ENCODE assay signal across 24 mouse cellular contexts in genomic region chr10:4249235-4249845, GRCm38 (mm10). TPM values are rescaled to one million over a fixed set of nuclear protein-coding genes. Genes with fewer than 3 reads are reported as not detected.
DNase-seq lines count a peak whose midpoint lies in the region; ATAC-seq and TF ChIP-seq lines count a peak whose summit lies in the region.
"Had no signal": no experiment of that assay in that cellular context is flagged by ENCODE, and none has a peak within 500 bp of the region (broad histone marks: within the 10 kb centered on the region; RNA-seq: fewer than 3 reads in every experiment).

No protein-coding gene starts in this region.

- no peaks in the 10 kb centered on the region for H3K27me3 ChIP-seq in ES-Bruce4 (ENCODE audit: control insufficient read depth, insufficient read depth, low read length, poor library complexity, severe bottlenecking)
- H3K27me3 ChIP-seq in liver, postnatal 0 days (ENCODE audit: insufficient read depth, low read length), result no peaks in the 10 kb centered on the region
- H3K27me3 ChIP-seq: heart, embryonic 13.5 days; liver, embryonic 15.5 days; megakaryocyte, embryonic 14.5 days; neural tube, embryonic 13.5 days had no signal

- DNase-seq in cerebellum, adult 9-10 months, result peak; percentile 54
- DNase-seq in cerebellum, adult 11-12 months, result no peak
- DNase-seq in ZHBTc4 (ENCODE audit: low read depth, low spot score), result peak; percentile 92
- peak; percentile 43 for DNase-seq in embryo, embryonic 11 days
- no peak for DNase-seq in kidney, postnatal 25 days
- DNase-seq in liver, postnatal 0 days, result no peak
- DNase-seq in spleen, adult 18-20 months, result no peak
- DNase-seq: adrenal gland, postnatal 14 days; gastrocnemius, adult 2 months; heart, adult 11 months; heart, postnatal 36 days; kidney, adult 2 months; kidney, postnatal 36 days; layer of hippocampus, adult 9-11 months; lung, postnatal 10 days; thymus, adult 18-20 months had no signal

- no peak overlapping the region for H3K4me3 ChIP-seq in ES-Bruce4 (ENCODE audit: low read depth, low read length)
- no peak overlapping the region for H3K4me3 ChIP-seq in liver, postnatal 0 days (ENCODE audit: low read depth, low read length)
- H3K4me3 ChIP-seq: erythroblast, embryonic 14.5 days; gastrocnemius, adult 2 months; heart, embryonic 13.5 days; liver, embryonic 15.5 days; megakaryocyte, embryonic 14.5 days; neural tube, embryonic 13.5 days had no signal

- H3K9ac ChIP-seq in ES-Bruce4 (ENCODE audit: low read depth, poor library complexity, severe bottlenecking), result no peak overlapping the region
- H3K9ac ChIP-seq in liver, postnatal 0 days (replicated peaks), result no peak overlapping the region
- H3K9ac ChIP-seq: heart, embryonic 13.5 days; liver, embryonic 15.5 days; neural tube, embryonic 13.5 days had no signal

- no peak overlapping the region for H3K4me2 ChIP-seq in liver, postnatal 0 days (ENCODE audit: low read depth, low read length)
- H3K4me2 ChIP-seq: heart, embryonic 13.5 days; liver, embryonic 15.5 days; neural tube, embryonic 13.5 days had no signal

- no peak for TF ChIP-seq POLR2A in ES-Bruce4 (IDR thresholded peaks at IDR 0.05; ENCODE audit: insufficient read depth, low read length)

- ATAC-seq in liver, postnatal 0 days, result no peak
- ATAC-seq: activated CD4-positive, CD25-positive, alpha-beta regulatory T cell, adult 4 months; forebrain, embryonic 16.5 days had no signal

- H3K4me1 ChIP-seq in ES-Bruce4 (ENCODE audit: control insufficient read depth, insufficient read depth, low read length), result peaks cover 4% of the 10 kb centered on the region
- H3K4me1 ChIP-seq in liver, postnatal 0 days (ENCODE audit: insufficient read depth), result no peaks in the 10 kb centered on the region; the same call in 1 of the 2 replicates
- H3K4me1 ChIP-seq: heart, embryonic 13.5 days; neural tube, embryonic 13.5 days had no signal

- H3K27ac ChIP-seq in ES-Bruce4 (ENCODE audit: insufficient read depth, low read length), result peak overlapping the region; percentile 98
- H3K27ac ChIP-seq in liver, postnatal 0 days (ENCODE audit: low read depth), result no peak overlapping the region
- H3K27ac ChIP-seq: gastrocnemius, adult 2 months; heart, embryonic 13.5 days; liver, embryonic 15.5 days; neural tube, embryonic 13.5 days had no signal

- TF ChIP-seq EP300 in ES-Bruce4 (IDR thresholded peaks at IDR 0.05; ENCODE audit: insufficient read depth, low read depth, low read length), result peak; percentile 73; the same call in 1 of the 2 replicates
- no peak for TF ChIP-seq EP300 in liver, postnatal 0 days (IDR thresholded peaks at IDR 0.05; ENCODE audit: low read depth)

- no peak for TF ChIP-seq CTCF in ES-Bruce4 (IDR thresholded peaks at IDR 0.05; ENCODE audit: low read depth, low read length)
- no peak for TF ChIP-seq CTCF in liver, postnatal 0 days (IDR thresholded peaks at IDR 0.05; ENCODE audit: low read depth)

- H3K9me3 ChIP-seq in ES-Bruce4 (replicated peaks; ENCODE audit: control insufficient read depth, insufficient read depth, low read length, poor library complexity, severe bottlenecking), result no peaks in the 10 kb centered on the region
- no peaks in the 10 kb centered on the region for H3K9me3 ChIP-seq in liver, postnatal 0 days (ENCODE audit: low read length)
- H3K9me3 ChIP-seq: heart, embryonic 13.5 days; liver, embryonic 15.5 days; megakaryocyte, embryonic 14.5 days; neural tube, embryonic 13.5 days had no signal

- peaks cover 4% of the 10 kb centered on the region; the same call in 1 of the 2 replicates for H3K36me3 ChIP-seq in ES-Bruce4 (ENCODE audit: control insufficient read depth, insufficient read depth, low read length, poor library complexity, severe bottlenecking)
- H3K36me3 ChIP-seq in liver, postnatal 0 days (replicated peaks; ENCODE audit: insufficient read depth, low read length), result no peaks in the 10 kb centered on the region
- H3K36me3 ChIP-seq: heart, embryonic 13.5 days; liver, embryonic 15.5 days; neural tube, embryonic 13.5 days had no signal

- WGBS in liver, postnatal 0 days (ENCODE audit: insufficient replicate concordance), result 28% methylated on average over 4 of the region's 4 CpGs

RNA-seq across cellular contexts. Expression of gene Akap12, which starts 16.8 kb away (rescaled TPM):
- polyA plus RNA-seq in ES-Bruce4 (2011; ENCODE audit: insufficient read depth, insufficient read length, low read depth, missing spikeins), result 381 and 387 TPM in 2 replicates
- 3.4 and 3.9 TPM in 2 replicates for polyA plus RNA-seq in liver, postnatal 0 days (2015; fragmentation: Nextera tagmentation; extraction: Ambion mirVana)

Comparison
In these comparisons a context has a peak if more than half of its experiments do, and no peak if none do; other contexts are left out.
1. DNase-seq: peak in cerebellum, adult 9-10 months (single experiment), ZHBTc4 (single experiment) and embryo, embryonic 11 days (single experiment); none in cerebellum, adult 11-12 months (single experiment), kidney, postnatal 25 days (0 of 2), liver, postnatal 0 days (single experiment) and spleen, adult 18-20 months (0 of 2).
2. RNA of gene Akap12, which starts 16.8 kb away (polyA plus RNA-seq): 381 to 387 TPM in ES-Bruce4; 3.4 to 3.9 TPM in liver, postnatal 0 days; every median in the first group is over 10 times any median in the second.